Mouse (Mus musculus) midbrain, embryonic 10.5 days (tissue): ENCODE measurements at regions not wholly inside any gene's neighbourhood (a gene's known extent, or its start where the extent isn't known, plus 50 kb on each side); places are given as distances from the start of the nearest gene placed in this dataset.
"Not testable (repeated sequence)": the region's sequence is repeated elsewhere in the genome, so short reads cannot be mapped to it uniquely, and the experiment has no call there.

Source experiments
- DNase-seq: peaks from one replicate; pipeline ENCODE4 v3.0.0-alpha.2; 2017; ENCODE audit warnings: low spot score
- H3K27ac ChIP-seq: fragments of 300-500 bp; sonication (generic); replicated peaks from 2 replicates; pipeline ENCODE4 v1.5.1; 2016; ENCODE audit warnings: mild to moderate bottlenecking
- H3K27me3 ChIP-seq: fragments of 300-500 bp; sonication (generic); 2 replicates; pipeline ENCODE4 v1.6.1; 2016; ENCODE audit warnings: low read depth, mild to moderate bottlenecking; ENCODE audit not compliant: poor library complexity, severe bottlenecking
- H3K36me3 ChIP-seq: fragments of 300-500 bp; sonication (generic); 2 replicates; pipeline ENCODE4 v1.6.1; 2016; ENCODE audit warnings: mild to moderate bottlenecking, moderate library complexity
- H3K4me1 ChIP-seq: fragments of 300-500 bp; sonication (generic); 2 replicates; pipeline ENCODE4 v1.6.1; 2016
- H3K4me3 ChIP-seq: fragments of 300-500 bp; sonication (generic); 2 replicates; pipeline ENCODE4 v1.5.1; 2016; ENCODE audit warnings: mild to moderate bottlenecking, moderate library complexity
- H3K9me3 ChIP-seq: fragments of 300-500 bp; sonication (generic); replicated peaks from 2 replicates; pipeline ENCODE4 v1.6.1; 2016; ENCODE audit warnings: mild to moderate bottlenecking
- WGBS: fragments of 180-500 bp; shearing (Covaris S2); methylation state at CpG from one replicate; pipeline ENCODE4 v1.1.7; 2016; 5-methylcytosine and 5-hydroxymethylcytosine counted together

DNA sequence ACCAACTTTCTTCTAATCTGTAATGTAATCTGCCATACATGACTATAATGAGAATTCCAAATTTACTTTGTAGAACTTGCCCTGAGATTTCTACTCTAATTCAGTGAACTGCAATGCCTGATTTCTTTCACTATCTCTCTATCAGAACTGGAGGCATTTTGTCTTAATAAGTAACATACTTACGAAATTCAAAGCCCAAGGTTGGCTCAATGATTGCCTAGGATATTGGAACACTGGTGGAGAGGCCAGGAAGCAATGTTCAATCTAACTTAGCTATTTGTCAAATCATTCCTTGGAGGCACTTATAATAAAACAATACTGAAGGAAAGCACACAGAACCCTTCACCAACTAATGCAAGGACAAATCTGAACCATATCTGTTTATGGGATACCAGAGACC, 162.9 kb upstream of the Trim24 start:
- not testable (repeated sequence) for DNase-seq
- WGBS = 79% methylated on average over 1 of the region's 1 CpGs
- peaks cover 12% of the 10 kb centered on the region for H3K9me3 ChIP-seq

DNA sequence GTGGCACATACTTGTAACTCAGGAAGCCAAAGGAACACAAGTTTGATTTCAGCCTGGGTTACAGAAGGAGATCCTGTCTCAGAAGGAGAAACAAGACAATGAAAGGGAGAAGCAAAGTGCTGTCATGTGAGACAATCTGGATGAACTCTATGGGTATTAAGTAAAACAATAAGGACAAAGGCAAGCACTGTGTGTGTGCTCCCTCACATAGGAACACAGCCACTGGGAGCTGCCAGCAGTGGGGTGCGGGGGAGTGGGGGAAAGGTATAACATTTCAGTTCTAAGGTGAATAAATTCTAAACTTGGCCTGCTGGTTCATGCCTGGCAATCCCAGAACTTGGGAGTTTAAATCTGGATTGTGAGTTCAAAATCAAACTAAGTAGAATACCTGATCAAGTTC, 158.8 kb upstream of the Trim24 start:
- 76% methylated on average over 1 of the region's 1 CpGs for WGBS
- no peaks in the 10 kb centered on the region for H3K36me3 ChIP-seq
- no peaks in the 10 kb centered on the region for H3K27me3 ChIP-seq
- peaks cover 10% of the 10 kb centered on the region for H3K9me3 ChIP-seq
- peaks cover 12% of the 10 kb centered on the region for H3K4me1 ChIP-seq
- no peak overlapping the region for H3K4me3 ChIP-seq
- no peak overlapping the region for H3K27ac ChIP-seq
- DNase-seq = no peak

More for the DNA sequence above, 162.9 kb upstream of the Trim24 start:
- not testable (repeated sequence) for H3K4me3 ChIP-seq, H3K27ac ChIP-seq, H3K4me1 ChIP-seq, H3K27me3 ChIP-seq, H3K36me3 ChIP-seq

DNA sequence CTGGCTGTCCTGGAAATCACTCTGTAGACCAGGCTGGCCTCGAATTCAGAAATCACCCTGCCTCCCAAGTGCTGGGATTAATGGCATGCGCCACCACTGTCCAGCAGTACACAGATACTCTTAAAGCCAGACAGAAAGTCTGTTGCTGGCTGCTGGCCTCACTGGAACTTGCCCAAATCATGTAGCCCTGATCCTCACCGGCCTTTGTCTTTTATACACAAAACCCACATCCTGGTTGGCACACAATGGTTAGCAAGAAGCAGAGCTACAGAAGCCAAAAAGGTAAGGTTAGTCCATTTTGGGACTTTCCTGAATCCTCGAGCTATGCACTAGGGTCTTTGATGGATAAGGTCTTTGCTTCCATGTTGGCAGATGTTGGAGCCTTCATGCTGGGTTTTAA, 157.2 kb upstream of the Trim24 start:
- no peaks in the 10 kb centered on the region for H3K27me3 ChIP-seq
- no peaks in the 10 kb centered on the region for H3K9me3 ChIP-seq
- 90% methylated on average over 4 of the region's 4 CpGs for whole genome bisulfite sequencing
- no peaks in the 10 kb centered on the region for H3K36me3 ChIP-seq
- no peak overlapping the region for H3K4me3 ChIP-seq
- no peak overlapping the region for H3K27ac ChIP-seq
- peaks cover 12% of the 10 kb centered on the region for H3K4me1 ChIP-seq
- DNase-seq = no peak

GRCm38 (mm10) chr6:37714223-37714928, 156.2 kb upstream of the Trim24 start:
- H3K36me3 ChIP-seq = no peaks in the 10 kb centered on the region
- no peak for DNase-seq
- H3K4me1 ChIP-seq = peaks cover 12% of the 10 kb centered on the region
- WGBS = 24% methylated on average over 6 of the region's 6 CpGs
- H3K27me3 ChIP-seq = no peaks in the 10 kb centered on the region
- peak overlapping the region; percentile 43 for H3K27ac ChIP-seq
- H3K9me3 ChIP-seq = no peaks in the 10 kb centered on the region
- H3K4me3 ChIP-seq = no peak overlapping the region

GRCm38 (mm10) chr6:37721736-37722135, 148.9 kb upstream of the Trim24 start:
- H3K36me3 ChIP-seq = no peaks in the 10 kb centered on the region
- no peak overlapping the region for H3K4me3 ChIP-seq
- H3K27ac ChIP-seq = no peak overlapping the region
- DNase-seq = no peak
- no peaks in the 10 kb centered on the region for H3K4me1 ChIP-seq
- no peaks in the 10 kb centered on the region for H3K27me3 ChIP-seq
- no peaks in the 10 kb centered on the region for H3K9me3 ChIP-seq
- 71% methylated on average over 1 of the region's 1 CpGs for WGBS

- 83% methylated on average over 4 of the region's 4 CpGs for WGBS
- H3K4me1 ChIP-seq = no peaks in the 10 kb centered on the region
- H3K27me3 ChIP-seq = no peaks in the 10 kb centered on the region
- H3K9me3 ChIP-seq = no peaks in the 10 kb centered on the region
- DNase-seq = no peak
- H3K4me3 ChIP-seq = no peak overlapping the region
- no peak overlapping the region for H3K27ac ChIP-seq
- H3K36me3 ChIP-seq = no peaks in the 10 kb centered on the region
Measured at GRCm38 (mm10) chr6:37723337-37723736, 147.3 kb upstream of the Trim24 start.

GRCm38 (mm10) chr6:37724240-37724639, 146.4 kb upstream of the Trim24 start:
- WGBS = 94% methylated on average over 5 of the region's 5 CpGs
- no peak for DNase-seq
- H3K36me3 ChIP-seq = no peaks in the 10 kb centered on the region
- H3K9me3 ChIP-seq = no peaks in the 10 kb centered on the region
- H3K27ac ChIP-seq = no peak overlapping the region
- no peaks in the 10 kb centered on the region for H3K4me1 ChIP-seq
- no peak overlapping the region for H3K4me3 ChIP-seq
- H3K27me3 ChIP-seq = no peaks in the 10 kb centered on the region

- no peak for DNase-seq
- Histone ChIP-seq H3K36me3 (no peaks in the 10 kb centered on the region), H3K27me3 (no peaks in the 10 kb centered on the region), H3K4me1 (peaks cover 16% of the 10 kb centered on the region), H3K4me3 (no peak overlapping the region), H3K9me3 (no peaks in the 10 kb centered on the region), H3K27ac (no peak overlapping the region)
- WGBS = 88% methylated on average over 2 of the region's 2 CpGs
Measured at GRCm38 (mm10) chr6:37728621-37729020, 142.0 kb upstream of the Trim24 start.

- H3K9me3 ChIP-seq = no peaks in the 10 kb centered on the region
- H3K4me3 ChIP-seq = no peak overlapping the region
- H3K27ac ChIP-seq = no peak overlapping the region
- peaks cover 16% of the 10 kb centered on the region for H3K4me1 ChIP-seq
- H3K36me3 ChIP-seq = no peaks in the 10 kb centered on the region
- DNase-seq = no peak
- no peaks in the 10 kb centered on the region for H3K27me3 ChIP-seq
- WGBS = 91% methylated on average over 2 of the region's 2 CpGs
Measured at GRCm38 (mm10) chr6:37729165-37729564, 141.4 kb upstream of the Trim24 start.

- WGBS = 66% methylated on average over 8 of the region's 8 CpGs
- H3K27ac ChIP-seq = peak overlapping the region; percentile 52; the same call in 1 of the 2 replicates
- H3K4me3 ChIP-seq = no peak overlapping the region
- no peaks in the 10 kb centered on the region for H3K36me3 ChIP-seq
- H3K27me3 ChIP-seq = no peaks in the 10 kb centered on the region
- no peaks in the 10 kb centered on the region for H3K9me3 ChIP-seq
- no peak for DNase-seq
- H3K4me1 ChIP-seq = peaks cover 16% of the 10 kb centered on the region
Measured at GRCm38 (mm10) chr6:37730500-37731239, 139.9 kb upstream of the Trim24 start.

GRCm38 (mm10) chr6:37732385-37732784, 138.2 kb upstream of the Trim24 start:
- Histone ChIP-seq H3K27me3 (no peaks in the 10 kb centered on the region), H3K4me1 (peaks cover 16% of the 10 kb centered on the region), H3K36me3 (no peaks in the 10 kb centered on the region), H3K27ac (peak overlapping the region; percentile 61; the same call in 1 of the 2 replicates), H3K4me3 (no peak overlapping the region), H3K9me3 (no peaks in the 10 kb centered on the region)
- DNase-seq = peak; percentile 27
- WGBS = 45% methylated on average over 10 of the region's 10 CpGs

- DNase-seq = no peak
- Histone ChIP-seq H3K4me3 (no peak overlapping the region), H3K4me1 (peaks cover 13% of the 10 kb centered on the region), H3K27me3 (no peaks in the 10 kb centered on the region), H3K27ac (no peak overlapping the region), H3K36me3 (no peaks in the 10 kb centered on the region), H3K9me3 (peaks cover 6% of the 10 kb centered on the region)
- WGBS = 89% methylated on average over 4 of the region's 4 CpGs
Measured at GRCm38 (mm10) chr6:37735288-37735961, 135.2 kb upstream of the Trim24 start.

DNA sequence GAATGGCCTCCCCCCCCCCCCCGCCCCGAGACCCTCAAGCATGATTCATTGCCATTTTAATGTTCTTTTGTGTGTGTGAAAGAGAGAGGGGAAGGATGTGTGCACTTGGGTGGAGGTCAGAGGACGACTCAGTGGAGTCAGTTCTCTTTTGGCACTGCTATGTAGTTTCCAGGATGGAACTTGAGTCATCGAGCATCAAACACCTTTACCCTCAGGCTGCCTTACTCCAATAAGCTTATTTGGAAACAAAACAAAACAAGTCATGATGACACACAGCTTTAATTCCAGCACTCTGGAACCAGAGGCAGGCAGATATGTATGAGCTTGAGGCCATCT, 134.7 kb upstream of the Trim24 start:
- WGBS = 91% methylated on average over 4 of the region's 4 CpGs

More for the DNA sequence above, 134.7 kb upstream of the Trim24 start:
- Histone ChIP-seq H3K9me3 (peaks cover 6% of the 10 kb centered on the region), H3K36me3 (no peaks in the 10 kb centered on the region), H3K4me1 (peaks cover 8% of the 10 kb centered on the region), H3K27ac (no peak overlapping the region), H3K27me3 (no peaks in the 10 kb centered on the region), H3K4me3 (no peak overlapping the region)
- no peak for DNase-seq
